ENCODE assay signal across 16 mouse cellular contexts in the genomic region with DNA sequence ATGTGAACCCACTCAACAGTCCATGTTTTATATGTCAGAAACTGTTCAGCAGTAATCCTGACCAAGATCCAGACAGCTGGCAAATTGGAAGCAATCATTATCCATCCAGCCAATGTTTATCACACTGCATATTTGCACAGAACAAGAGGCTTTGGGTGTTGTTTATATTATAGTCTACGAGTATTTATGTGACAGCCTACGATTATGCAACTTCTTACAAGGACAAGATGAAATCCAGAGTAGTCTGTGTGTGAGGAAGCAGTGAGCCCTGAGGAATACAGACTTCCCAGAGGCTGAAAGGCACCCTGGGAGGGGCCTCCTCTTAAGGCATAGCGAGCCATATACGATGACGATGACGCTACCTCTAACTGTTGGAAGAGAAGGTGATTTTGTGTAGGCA. TPM values are rescaled to one million over a fixed set of nuclear protein-coding genes. Genes with fewer than 3 reads are reported as not detected.
DNase-seq lines count a peak whose midpoint lies in the region; ATAC-seq and TF ChIP-seq lines count a peak whose summit lies in the region.
"Had no signal": no experiment of that assay in that cellular context is flagged by ENCODE, and none has a peak within 500 bp of the region (broad histone marks: within the 10 kb centered on the region; RNA-seq: fewer than 3 reads in every experiment).

No protein-coding gene starts in this region.

- ATAC-seq in heart, embryonic 11.5 days (replicated peaks; ENCODE audit: insufficient number of reproducible peaks, low FRiP score, low TSS enrichment) = no peak
- no peak for ATAC-seq in liver, embryonic 11.5 days (replicated peaks; ENCODE audit: low FRiP score)
- ATAC-seq in forebrain, embryonic 16.5 days = peak; percentile 72
- no peak for ATAC-seq in midbrain, embryonic 14.5 days (ENCODE audit: low FRiP score, low TSS enrichment)

- H3K36me3 ChIP-seq in heart, embryonic 11.5 days (ENCODE audit: control insufficient read depth, insufficient read depth, low read length) = no peaks in the 10 kb centered on the region
- H3K36me3 ChIP-seq in liver, adult 2 months (ENCODE audit: control insufficient read depth, insufficient read depth, low read length) = no peaks in the 10 kb centered on the region
- no peaks in the 10 kb centered on the region for H3K36me3 ChIP-seq in liver, embryonic 11.5 days (ENCODE audit: control insufficient read depth, insufficient read depth, low read length)
- no peaks in the 10 kb centered on the region for H3K36me3 ChIP-seq in forebrain, embryonic 16.5 days (ENCODE audit: control insufficient read depth, insufficient read depth)
- no peaks in the 10 kb centered on the region for H3K36me3 ChIP-seq in midbrain, embryonic 14.5 days (ENCODE audit: control insufficient read depth, insufficient read depth, low read length)
- H3K36me3 ChIP-seq: G1E; hindbrain, embryonic 13.5 days had no signal

- H3K9ac ChIP-seq in heart, embryonic 11.5 days (ENCODE audit: low read depth, low read length) = no peak overlapping the region
- no peak overlapping the region for H3K9ac ChIP-seq in liver, adult 2 months (ENCODE audit: low read depth, low read length)
- no peak overlapping the region for H3K9ac ChIP-seq in liver, embryonic 11.5 days (ENCODE audit: low read depth, low read length)
- H3K9ac ChIP-seq in forebrain, embryonic 16.5 days (replicated peaks; ENCODE audit: low read depth, low read length) = no peak overlapping the region
- no peak overlapping the region for H3K9ac ChIP-seq in midbrain, embryonic 14.5 days (replicated peaks; ENCODE audit: low read length)
- H3K9ac ChIP-seq: hindbrain, embryonic 13.5 days had no signal

- WGBS in heart, embryonic 11.5 days (ENCODE audit: insufficient replicate concordance) = 79% methylated on average over 6 of the region's 6 CpGs
- whole genome bisulfite sequencing in liver, adult 2 months = 69% methylated on average over 6 of the region's 6 CpGs
- 58% methylated on average over 6 of the region's 6 CpGs for WGBS in liver, embryonic 11.5 days
- WGBS in forebrain, embryonic 16.5 days = 66% methylated on average over 6 of the region's 6 CpGs
- 91% methylated on average over 6 of the region's 6 CpGs for WGBS in midbrain, embryonic 14.5 days

- H3K27me3 ChIP-seq in heart, embryonic 11.5 days (ENCODE audit: control insufficient read depth, insufficient read depth, low read length) = no peaks in the 10 kb centered on the region
- H3K27me3 ChIP-seq in liver, adult 2 months (ENCODE audit: control insufficient read depth, insufficient read depth, low read length) = no peaks in the 10 kb centered on the region
- no peaks in the 10 kb centered on the region for H3K27me3 ChIP-seq in liver, embryonic 11.5 days (replicated peaks; ENCODE audit: control insufficient read depth, insufficient read depth, low read length)
- H3K27me3 ChIP-seq in forebrain, embryonic 16.5 days (replicated peaks; ENCODE audit: control insufficient read depth, insufficient read depth, low read length) = no peaks in the 10 kb centered on the region
- H3K27me3 ChIP-seq in midbrain, embryonic 14.5 days (ENCODE audit: control insufficient read depth, insufficient read depth, low read length) = no peaks in the 10 kb centered on the region
- H3K27me3 ChIP-seq: hindbrain, embryonic 13.5 days had no signal

- peaks cover 10% of the 10 kb centered on the region for H3K4me1 ChIP-seq in heart, embryonic 11.5 days (ENCODE audit: control insufficient read depth, insufficient read depth, low read length)
- H3K4me1 ChIP-seq in liver, adult 2 months (ENCODE audit: control insufficient read depth, insufficient read depth, low read length) = no peaks in the 10 kb centered on the region
- H3K4me1 ChIP-seq in liver, embryonic 11.5 days (replicated peaks; ENCODE audit: control insufficient read depth, insufficient read depth, low read length) = no peaks in the 10 kb centered on the region; the same call in 1 of the 2 replicates
- peaks cover 6% of the 10 kb centered on the region for H3K4me1 ChIP-seq in forebrain, embryonic 16.5 days (replicated peaks; ENCODE audit: control insufficient read depth, insufficient read depth, low read length)
- H3K4me1 ChIP-seq in midbrain, embryonic 14.5 days (ENCODE audit: control insufficient read depth, insufficient read depth, low read length) = no peaks in the 10 kb centered on the region
- H3K4me1 ChIP-seq: hindbrain, embryonic 13.5 days; megakaryocyte, embryonic 14.5 days had no signal

- DNase-seq in heart, adult 11 months = peak; percentile 94
- peak; percentile 39 for DNase-seq in liver, adult 2 months (ENCODE audit: extremely low read depth, low read depth, low spot score)
- no peak for DNase-seq in liver, embryonic 11.5 days (ENCODE audit: low spot score)
- peak; percentile 43 to 45 for DNase-seq in lung, postnatal 4 days
- DNase-seq in midbrain, embryonic 14.5 days = no peak
- no peak for DNase-seq in spleen, postnatal 4 days (ENCODE audit: low spot score in 2 of 2)
- DNase-seq: cerebellum, adult 9-10 months; kidney, adult 8-10 months had no signal

- no peak for TF ChIP-seq POLR2A in liver, adult 2 months (IDR thresholded peaks at IDR 0.05; ENCODE audit: extremely low read depth, insufficient read depth, low read length)

- H3K4me3 ChIP-seq in heart, embryonic 11.5 days (ENCODE audit: low read depth, low read length) = no peak overlapping the region
- no peak overlapping the region for H3K4me3 ChIP-seq in liver, adult 2 months (ENCODE audit: insufficient read depth, low read depth, low read length)
- no peak overlapping the region for H3K4me3 ChIP-seq in liver, embryonic 11.5 days (ENCODE audit: low read depth, low read length)
- no peak overlapping the region for H3K4me3 ChIP-seq in forebrain, embryonic 16.5 days (replicated peaks; ENCODE audit: low read length)
- no peak overlapping the region for H3K4me3 ChIP-seq in midbrain, embryonic 14.5 days (replicated peaks; ENCODE audit: low read depth, low read length)
- H3K4me3 ChIP-seq: hindbrain, embryonic 13.5 days; megakaryocyte, embryonic 14.5 days had no signal

- no peak overlapping the region for H3K27ac ChIP-seq in heart, embryonic 11.5 days (ENCODE audit: low read depth, low read length)
- no peak overlapping the region for H3K27ac ChIP-seq in liver, adult 2 months (replicated peaks; ENCODE audit: insufficient read depth, low read depth, low read length)
- H3K27ac ChIP-seq in liver, embryonic 11.5 days (ENCODE audit: low read depth, low read length) = no peak overlapping the region
- H3K27ac ChIP-seq in forebrain, embryonic 16.5 days (ENCODE audit: low read length) = no peak overlapping the region
- no peak overlapping the region for H3K27ac ChIP-seq in midbrain, embryonic 14.5 days (replicated peaks; ENCODE audit: low read depth, low read length)
- H3K27ac ChIP-seq: hindbrain, embryonic 13.5 days had no signal

- no peak overlapping the region for H3K4me2 ChIP-seq in heart, embryonic 11.5 days
- no peak overlapping the region for H3K4me2 ChIP-seq in liver, embryonic 11.5 days
- no peak overlapping the region for H3K4me2 ChIP-seq in forebrain, embryonic 16.5 days (ENCODE audit: low read length)
- no peak overlapping the region for H3K4me2 ChIP-seq in midbrain, embryonic 14.5 days (ENCODE audit: low read length)
- H3K4me2 ChIP-seq: hindbrain, embryonic 13.5 days had no signal

- TF ChIP-seq CTCF in liver, adult 2 months (IDR thresholded peaks at IDR 0.05; ENCODE audit: low read depth, low read length) = no peak

- H3K79me2 ChIP-seq in liver, adult 2 months (ENCODE audit: control insufficient read depth, insufficient read depth, low read length) = no peaks in the 10 kb centered on the region

- H3K9me3 ChIP-seq in heart, embryonic 11.5 days (replicated peaks; ENCODE audit: control insufficient read depth, low read length) = no peaks in the 10 kb centered on the region
- no peaks in the 10 kb centered on the region for H3K9me3 ChIP-seq in liver, embryonic 11.5 days (ENCODE audit: control insufficient read depth, low read length)
- no peaks in the 10 kb centered on the region for H3K9me3 ChIP-seq in forebrain, embryonic 16.5 days (ENCODE audit: control insufficient read depth, low read length)
- H3K9me3 ChIP-seq in midbrain, embryonic 14.5 days (ENCODE audit: control insufficient read depth, low read length) = no peaks in the 10 kb centered on the region
- H3K9me3 ChIP-seq: hindbrain, embryonic 13.5 days; megakaryocyte, embryonic 14.5 days had no signal

RNA-seq across cellular contexts. Expression of a gene that starts 36.0 kb away (rescaled TPM):
- not detected in 2 replicates for polyA plus RNA-seq in heart, embryonic 11.5 days (2014; fragmentation: Nextera tagmentation; extraction: Ambion mirVana)
- total RNA-seq in liver, adult 2 months (2014; rRNA removed) = not detected in 2 replicates
- not detected in 2 replicates for polyA plus RNA-seq in liver, adult 2 months (2012; rRNA removed)
- not detected in 2 replicates for polyA plus RNA-seq in liver, embryonic 11.5 days (2014; fragmentation: Nextera tagmentation; extraction: Ambion mirVana)
- polyA plus RNA-seq in forebrain, embryonic 16.5 days (2015; fragmentation: Nextera tagmentation; extraction: Ambion mirVana) = not detected in 2 replicates
- polyA plus RNA-seq in midbrain, embryonic 14.5 days (2014; fragmentation: Nextera tagmentation; extraction: Ambion mirVana) = not detected in 2 replicates
- total RNA-seq: gastrocnemius, postnatal 4 days had no signal
- polyA plus RNA-seq: C2C12; embryonic facial prominence, embryonic 11.5 days; G1E; hindbrain, embryonic 13.5 days had no signal

Comparison
In these comparisons a context has a peak if more than half of its experiments do, and no peak if none do; other contexts are left out.
1. DNase-seq: peak in heart, adult 11 months (single experiment), liver, adult 2 months (single experiment) and lung, postnatal 4 days (2 of 2); none in liver, embryonic 11.5 days (single experiment), midbrain, embryonic 14.5 days (single experiment) and spleen, postnatal 4 days (0 of 2).